Mouse (Mus musculus) heart, postnatal 25 days (tissue): ENCODE results near the gene Sept7. TPM values are rescaled to one million over a fixed set of nuclear protein-coding genes. Genes with fewer than 3 reads are reported as not detected.

Experiments
- DNase-seq: peaks from one replicate; pipeline ENCODE4 v3.0.0; 2022; ENCODE audit warnings: low spot score
- intact Hi-C: fragments of 180-260 bp; cut with DNase I; formaldehyde crosslinking; loops from one replicate; pipeline ENCODE4 v1.15.1; 2025
- total RNA-seq, 2 experiments: library from RNA; stranded (reverse); gene quantifications; 2 replicates each; pipeline ENCODE4 v1.2.3; 2021

The Sept7 gene
- total RNA-seq, 2 experiments from 2014 or later, result 108 to 115 TPM

- intact Hi-C loops, result no loop called here
- no peak for DNase-seq
Measured at GRCm38 (mm10) chr9:25355806-25356205, 103.6 kb downstream of the Sept7 start.

GRCm38 (mm10) chr9:25357589-25357988 lies 105.3 kb downstream of the Sept7 start:
- no peak for DNase-seq

GRCm38 (mm10) chr9:25358018-25358417 lies 105.8 kb downstream of the Sept7 start:
- intact Hi-C loops, result no loop called here
- no peak for DNase-seq

More at GRCm38 (mm10) chr9:25357589-25357988, 105.3 kb downstream of the Sept7 start:
- intact Hi-C loops, result no loop called here

Other genes with a start within 250 kb of the Sept7 start
- gene Gm10181, start 163.0 kb upstream of the Sept7 start, total RNA-seq, result not detected
- gene Herpud2, start 100.6 kb upstream of the Sept7 start, total RNA-seq, result 10 to 100 TPM; 33.4 to 37.8 TPM
- 10 to 100 TPM; 16.8 to 21.2 TPM for gene Eepd1, start 229.1 kb downstream of the Sept7 start, total RNA-seq